19 mouse cellular contexts compared by ENCODE assay signal in genomic region chr17:64505956-64506355, GRCm38 (mm10).
"Had no signal": no experiment of that assay in that cellular context is flagged by ENCODE, and none has a peak within 500 bp of the region (broad histone marks: within the 10 kb centered on the region; RNA-seq: fewer than 3 reads in every experiment).

No protein-coding gene starts in this region.

- DNase-seq: kidney, adult 11 months; kidney, adult 8-10 months; kidney, postnatal 14 days; kidney, postnatal 4 days; left cerebral cortex, postnatal 4 days; retina, postnatal 1 day; right cerebral cortex, postnatal 25 days; spleen, adult 18-20 months; thymus, postnatal 25 days had no signal

- H3K9ac ChIP-seq: intestine, embryonic 15.5 days; limb, embryonic 12.5 days; limb, embryonic 15.5 days; liver, embryonic 14.5 days; midbrain, embryonic 15.5 days; neural tube, embryonic 13.5 days; stomach, embryonic 15.5 days had no signal

- H3K27ac ChIP-seq: intestine, embryonic 15.5 days; limb, embryonic 12.5 days; limb, embryonic 15.5 days; liver, embryonic 14.5 days; midbrain, embryonic 15.5 days; neural tube, embryonic 13.5 days; stomach, embryonic 15.5 days had no signal

- H3K27me3 ChIP-seq: intestine, embryonic 15.5 days; limb, embryonic 12.5 days; limb, embryonic 15.5 days; midbrain, embryonic 15.5 days; neural tube, embryonic 13.5 days; stomach, embryonic 15.5 days had no signal

- H3K36me3 ChIP-seq: intestine, embryonic 15.5 days; limb, embryonic 12.5 days; limb, embryonic 15.5 days; midbrain, embryonic 15.5 days; neural tube, embryonic 13.5 days; stomach, embryonic 15.5 days had no signal

- H3K4me3 ChIP-seq: intestine, embryonic 15.5 days; limb, embryonic 12.5 days; limb, embryonic 15.5 days; midbrain, embryonic 15.5 days; myocyte; neural tube, embryonic 13.5 days; stomach, embryonic 15.5 days had no signal

- H3K4me1 ChIP-seq: intestine, embryonic 15.5 days; limb, embryonic 15.5 days; midbrain, embryonic 15.5 days; stomach, embryonic 15.5 days had no signal

- H3K4me2 ChIP-seq: intestine, embryonic 15.5 days; limb, embryonic 12.5 days; limb, embryonic 15.5 days; liver, embryonic 11.5 days; midbrain, embryonic 11.5 days; midbrain, embryonic 15.5 days; neural tube, embryonic 13.5 days; stomach, embryonic 15.5 days had no signal

- H3K9me3 ChIP-seq: intestine, embryonic 15.5 days; limb, embryonic 12.5 days; limb, embryonic 15.5 days; midbrain, embryonic 15.5 days; neural tube, embryonic 13.5 days; stomach, embryonic 15.5 days had no signal

- ATAC-seq: intestine, embryonic 15.5 days; midbrain, embryonic 15.5 days had no signal
